ENCODE assay signal across 11 mouse cellular contexts in genomic region chr12:74502791-74503190, GRCm38 (mm10).
"Had no signal": no experiment of that assay in that cellular context is flagged by ENCODE, and none has a peak within 500 bp of the region (broad histone marks: within the 10 kb centered on the region; RNA-seq: fewer than 3 reads in every experiment).

No protein-coding gene starts in this region.

- DNase-seq: forebrain, postnatal 0 days; gastrocnemius, postnatal 14 days; heart, postnatal 10 days; kidney, adult 11 months; kidney, adult 2 months; kidney, adult 9 months; kidney, postnatal 14 days; kidney, postnatal 36 days; layer of hippocampus, adult 9-11 months; layer of hippocampus, postnatal 36 days; left cerebral cortex, postnatal 4 days had no signal
